Mouse (Mus musculus) left cerebral cortex, adult 9 months (tissue): ENCODE measurements around the gene Tgm2.

Experiments
- DNase-seq, 2 experiments: peaks; one replicate each; pipeline ENCODE4 v3.0.0; 2022; ENCODE audit warnings: low spot score in 2 of 2

Gene Tgm2

DNA sequence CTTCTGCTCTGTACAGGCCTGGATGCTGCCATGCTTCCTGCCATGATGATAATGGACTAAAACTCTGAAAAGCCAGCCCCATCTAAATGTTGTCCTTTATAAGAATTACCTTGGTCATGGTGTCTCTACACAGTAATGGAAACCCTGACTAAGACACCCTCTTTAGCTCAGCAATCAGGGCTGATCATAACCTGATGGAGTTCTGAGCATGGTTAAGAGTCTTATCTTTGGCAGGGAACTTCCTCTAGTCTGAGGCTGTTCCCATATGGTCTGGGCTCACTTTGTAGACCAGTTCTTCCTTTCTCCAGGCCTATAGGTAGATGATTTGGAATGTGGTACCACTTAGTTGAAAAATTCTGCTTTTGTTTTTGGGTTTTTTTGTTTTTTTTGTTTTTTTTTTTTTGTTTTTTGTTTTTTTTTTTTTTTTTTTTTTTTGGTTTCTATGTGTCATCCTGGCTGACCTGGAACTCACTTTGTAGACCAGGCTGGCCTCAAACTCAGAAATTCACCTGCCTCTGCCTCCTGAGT, 77.7 kb downstream of the Tgm2 start:
- no peak for DNase-seq

DNA sequence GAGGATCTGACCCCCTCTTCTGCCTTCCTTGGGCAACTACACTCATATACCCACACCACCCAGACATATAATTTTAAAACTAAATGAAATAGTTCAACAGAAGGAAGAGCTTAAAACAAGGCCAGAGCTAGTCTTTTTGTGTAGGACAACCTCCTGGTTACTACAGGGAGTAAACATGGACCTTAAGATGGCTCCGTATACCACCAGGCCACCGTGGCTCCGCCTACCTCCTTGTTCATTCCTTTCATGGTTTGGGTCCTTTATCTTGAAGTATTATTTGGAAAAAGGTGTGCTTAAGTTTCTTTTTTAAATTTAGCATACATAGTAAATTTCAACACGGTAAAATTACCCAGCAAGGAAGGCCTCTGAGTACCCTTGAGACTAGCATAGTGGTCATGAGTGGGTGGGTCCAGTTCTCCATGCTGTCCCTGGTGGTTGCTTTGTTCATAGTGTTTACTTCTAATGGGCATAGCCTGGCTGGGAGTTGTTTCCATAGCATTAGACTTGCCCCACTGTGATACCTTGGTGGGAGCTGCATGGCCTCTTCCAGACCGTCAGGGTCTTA, 78.9 kb downstream of the Tgm2 start:
- no peak for DNase-seq

DNA sequence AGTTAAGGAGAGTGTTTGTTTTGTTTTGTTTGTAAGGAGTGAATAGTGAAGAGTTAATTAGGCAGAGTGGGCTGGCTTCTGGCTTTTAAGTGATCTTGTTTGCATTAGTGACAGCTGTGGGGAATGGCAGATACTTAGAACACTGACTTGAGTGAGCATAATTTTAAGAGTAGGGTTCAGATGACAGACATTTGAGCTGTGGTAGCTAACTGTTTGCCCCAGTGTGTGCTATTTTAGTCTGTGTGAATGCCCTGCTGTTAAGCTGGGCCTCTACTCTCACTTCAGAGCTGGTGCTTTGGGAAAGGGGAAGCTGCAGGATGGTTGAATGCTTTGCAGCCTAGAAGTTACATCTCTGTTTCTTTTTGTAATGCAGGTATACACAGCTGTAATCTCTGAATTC, 79.8 kb downstream of the Tgm2 start:
- DNase-seq = no peak
